ENCODE assay signal across 8 mouse cellular contexts in the genomic region with DNA sequence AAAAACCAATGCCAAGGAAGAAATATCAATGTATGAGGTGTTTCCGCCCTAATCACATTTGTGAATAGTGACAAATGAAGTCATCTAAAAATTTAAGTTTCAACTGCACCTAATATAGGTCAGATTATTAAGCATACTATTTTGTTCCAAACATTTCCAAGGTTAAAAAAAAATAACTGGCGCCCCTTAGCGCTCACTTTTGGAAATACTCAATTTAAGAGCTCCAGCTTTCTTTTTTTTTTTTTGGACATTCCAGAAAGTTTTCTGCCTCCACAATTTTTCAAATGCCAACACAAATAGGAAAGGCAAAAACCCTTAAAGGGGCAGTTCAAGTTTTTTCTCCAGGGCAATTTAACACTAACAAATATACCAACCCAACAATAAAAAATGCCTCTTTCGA. TPM values are rescaled to one million over a fixed set of nuclear protein-coding genes. Genes with fewer than 3 reads are reported as not detected.
DNase-seq lines count a peak whose midpoint lies in the region; ATAC-seq and TF ChIP-seq lines count a peak whose summit lies in the region.

No protein-coding gene starts in this region.

- peak overlapping the region; percentile 79 for H3K4me3 ChIP-seq in heart, adult 2 months
- peak overlapping the region; percentile 81 to 85 for H3K4me3 ChIP-seq in MEL (ENCODE audit: control insufficient read depth in 1 of 2, insufficient read depth in 1 of 2, low read depth in 2 of 2, low read length in 2 of 2)
- H3K4me3 ChIP-seq in heart, embryonic 15.5 days: peak overlapping the region; percentile 83
- peak overlapping the region; percentile 90 for H3K4me3 ChIP-seq in midbrain, embryonic 13.5 days (replicated peaks)

- H3K4me1 ChIP-seq in heart, adult 2 months (ENCODE audit: control insufficient read depth, insufficient read depth, low read length): peaks cover 13% of the 10 kb centered on the region
- H3K4me1 ChIP-seq in MEL (ENCODE audit: control insufficient read depth in 1 of 2, insufficient read depth in 2 of 2, low read length in 2 of 2): peaks cover 6 to 11% of the 10 kb centered on the region in 2 experiments
- H3K4me1 ChIP-seq in heart, embryonic 15.5 days (replicated peaks): peaks cover 17% of the 10 kb centered on the region
- peaks cover 35% of the 10 kb centered on the region for H3K4me1 ChIP-seq in midbrain, embryonic 13.5 days (replicated peaks)

- peak overlapping the region; percentile 44 for H3K4me2 ChIP-seq in heart, embryonic 15.5 days
- H3K4me2 ChIP-seq in midbrain, embryonic 13.5 days (replicated peaks): peak overlapping the region; percentile 62

- TF ChIP-seq RAD21 in MEL (IDR thresholded peaks at IDR 0.05; ENCODE audit: low read depth, low read length): peak; percentile 72

- peak overlapping the region; percentile 100; the same call in 1 of the 2 replicates for H3K9ac ChIP-seq in heart, adult 2 months (ENCODE audit: low read depth, low read length)
- peak overlapping the region; percentile 91 for H3K9ac ChIP-seq in MEL (ENCODE audit: control insufficient read depth, low read depth, low read length, poor library complexity, severe bottlenecking)
- H3K9ac ChIP-seq in heart, embryonic 15.5 days: peak overlapping the region; percentile 99
- peak overlapping the region; percentile 98 for H3K9ac ChIP-seq in midbrain, embryonic 13.5 days (replicated peaks)

- no peaks in the 10 kb centered on the region for H3K27me3 ChIP-seq in heart, adult 2 months (ENCODE audit: control insufficient read depth, insufficient read depth, low read length)
- H3K27me3 ChIP-seq in MEL (ENCODE audit: control insufficient read depth in 1 of 2, insufficient read depth in 2 of 2, low read length in 2 of 2): no peaks in the 10 kb centered on the region
- H3K27me3 ChIP-seq in heart, embryonic 15.5 days: no peaks in the 10 kb centered on the region
- no peaks in the 10 kb centered on the region for H3K27me3 ChIP-seq in midbrain, embryonic 13.5 days

- no peak for TF ChIP-seq POLR2A in heart, adult 2 months (IDR thresholded peaks at IDR 0.05; ENCODE audit: insufficient read depth, low read depth, low read length)
- TF ChIP-seq POLR2A in MEL (IDR thresholded peaks at IDR 0.05; ENCODE audit: control insufficient read depth in 1 of 2, insufficient read depth in 1 of 2, low read depth in 1 of 2, low read length in 2 of 2, poor library complexity in 1 of 2): no peak

- peak; percentile 82 for TF ChIP-seq CTCF in heart, adult 2 months (IDR thresholded peaks at IDR 0.05)
- peak; percentile 16 to 58 (median 32); a peak in 5 of 6 replicates for TF ChIP-seq CTCF in MEL (IDR thresholded peaks at IDR 0.05 in 2 of 3, conservative IDR thresholded peaks at IDR 0.05 in 1 of 3; ENCODE audit: control insufficient read depth in 1 of 3, insufficient read depth in 1 of 3, low read depth in 2 of 3, low read length in 3 of 3, poor library complexity in 1 of 3, severe bottlenecking in 1 of 3)

- no peaks in the 10 kb centered on the region for H3K9me3 ChIP-seq in MEL (replicated peaks; ENCODE audit: insufficient read depth, low read length)
- H3K9me3 ChIP-seq in heart, embryonic 15.5 days (replicated peaks): no peaks in the 10 kb centered on the region
- H3K9me3 ChIP-seq in midbrain, embryonic 13.5 days: no peaks in the 10 kb centered on the region

- peaks cover 2% of the 10 kb centered on the region for H3K79me2 ChIP-seq in heart, adult 2 months (replicated peaks; ENCODE audit: control insufficient read depth, insufficient read depth, low read length)
- H3K79me2 ChIP-seq in MEL (ENCODE audit: control insufficient read depth, insufficient read depth, low read length, poor library complexity): peaks cover 49% of the 10 kb centered on the region

- TF ChIP-seq EP300 in heart, adult 2 months (IDR thresholded peaks at IDR 0.05; ENCODE audit: insufficient read depth, low read depth, low read length): no peak
- TF ChIP-seq EP300 in MEL (IDR thresholded peaks at IDR 0.05; ENCODE audit: low read depth in 1 of 2, low read length in 2 of 2): no peak

- H3K27ac ChIP-seq in heart, adult 2 months: peak overlapping the region; percentile 96
- H3K27ac ChIP-seq in MEL (ENCODE audit: control insufficient read depth, low read depth, low read length): peak overlapping the region; percentile 92; the same call in 1 of the 2 replicates
- peak overlapping the region; percentile 99 for H3K27ac ChIP-seq in heart, embryonic 15.5 days
- H3K27ac ChIP-seq in midbrain, embryonic 13.5 days: peak overlapping the region; percentile 99

- peaks cover 17% of the 10 kb centered on the region for H3K36me3 ChIP-seq in heart, adult 2 months (ENCODE audit: control insufficient read depth, insufficient read depth, low read length)
- H3K36me3 ChIP-seq in MEL (ENCODE audit: control insufficient read depth in 1 of 2, insufficient read depth in 2 of 2, low read length in 2 of 2): peaks cover 0 to 32% of the 10 kb centered on the region in 2 experiments; a peak in 3 of 4 replicates
- no peaks in the 10 kb centered on the region for H3K36me3 ChIP-seq in heart, embryonic 15.5 days
- no peaks in the 10 kb centered on the region for H3K36me3 ChIP-seq in midbrain, embryonic 13.5 days

- ATAC-seq in heart, embryonic 15.5 days (replicated peaks; ENCODE audit: insufficient number of reproducible peaks, insufficient read depth, low FRiP score, low read depth): no peak
- ATAC-seq in midbrain, embryonic 13.5 days: no peak
- no peak for ATAC-seq in frontal cortex, adult (ENCODE audit: low TSS enrichment)

- intact Hi-C loops in heart, adult 2 months (cut with DNase I): loop anchor here (1.0 to 10.0 kb wide), 5 partner anchors 92 to 1152 kb away; no protein-coding TSS in a partner anchor
- intact Hi-C loops in heart, postnatal 25 days (cut with DNase I): loop anchor here (2.0 kb wide), 4 partner anchors 176 to 560 kb away; no protein-coding TSS in a partner anchor

- DNase-seq in heart, adult 2 months: no peak
- no peak for DNase-seq in heart, postnatal 25 days (ENCODE audit: low spot score)
- peak; percentile 73 for DNase-seq in MEL (ENCODE audit: low read depth, low spot score)
- peak; percentile 39 for DNase-seq in embryo, embryonic 10 days (ENCODE audit: low spot score)
- peak; percentile 54 to 64 for DNase-seq in kidney, postnatal 4 days

- WGBS in heart, adult 2 months: under 1% methylated on average over 4 of the region's 4 CpGs
- 1% methylated on average over 4 of the region's 4 CpGs for WGBS in heart, embryonic 15.5 days
- 1% methylated on average over 4 of the region's 4 CpGs for WGBS in midbrain, embryonic 13.5 days

TF ChIP-seq in MEL, 35 proteins besides CTCF, POLR2A, EP300 and RAD21 (continues in another document):
- TF ChIP-seq ZNF384 (IDR thresholded peaks at IDR 0.05; ENCODE audit: low read depth, low read length): peak; percentile 95
- TF ChIP-seq MYB (IDR thresholded peaks at IDR 0.05; ENCODE audit: low read depth, low read length): no peak
- peak; percentile 51 for TF ChIP-seq SMC3 (IDR thresholded peaks at IDR 0.05; ENCODE audit: low read depth, low read length)
- TF ChIP-seq TAL1 (IDR thresholded peaks at IDR 0.05; ENCODE audit: low read length): no peak
- no peak for TF ChIP-seq GABPA (IDR thresholded peaks at IDR 0.05; ENCODE audit: low read depth, low read length)
- TF ChIP-seq BHLHE40 (IDR thresholded peaks at IDR 0.05; ENCODE audit: borderline replicate concordance, low read depth, low read length): no peak
- TF ChIP-seq GATA1 (IDR thresholded peaks at IDR 0.05; ENCODE audit: low read depth, low read length): no peak
- TF ChIP-seq MAZ (IDR thresholded peaks at IDR 0.05; ENCODE audit: low read depth, low read length): no peak
- TF ChIP-seq TCF12 (IDR thresholded peaks at IDR 0.05; ENCODE audit: low read depth, low read length): no peak
- TF ChIP-seq JUND (IDR thresholded peaks at IDR 0.05; ENCODE audit: low read depth, low read length): no peak
- TF ChIP-seq UBTF (IDR thresholded peaks at IDR 0.05; ENCODE audit: borderline replicate concordance, insufficient read depth, low read depth, low read length): no peak
- TF ChIP-seq TBP (IDR thresholded peaks at IDR 0.05; ENCODE audit: low read depth, low read length): no peak
- peak; percentile 75 for TF ChIP-seq SIN3A (IDR thresholded peaks at IDR 0.05; ENCODE audit: low read length)
- TF ChIP-seq HCFC1 (IDR thresholded peaks at IDR 0.05; ENCODE audit: low read depth, low read length): no peak
- TF ChIP-seq NRF1 (IDR thresholded peaks at IDR 0.05; ENCODE audit: insufficient read depth, low read depth, low read length, poor library complexity, severe bottlenecking): no peak
- no peak for TF ChIP-seq NELFE (IDR thresholded peaks at IDR 0.05; ENCODE audit: low read depth, low read length)
- no peak for TF ChIP-seq USF2 (IDR thresholded peaks at IDR 0.05; ENCODE audit: borderline replicate concordance in 1 of 2, insufficient read depth in 1 of 2, low read depth in 1 of 2, low read length in 2 of 2)
- TF ChIP-seq ZMIZ1 (IDR thresholded peaks at IDR 0.05; ENCODE audit: low read depth, low read length): no peak
- no peak for TF ChIP-seq RCOR1 (IDR thresholded peaks at IDR 0.05; ENCODE audit: low read depth, low read length)
- no peak for TF ChIP-seq MEF2A (IDR thresholded peaks at IDR 0.05; ENCODE audit: extremely low read depth, insufficient replicate concordance, low read depth, low read length, poor library complexity, severe bottlenecking)
- TF ChIP-seq ETS1 (IDR thresholded peaks at IDR 0.05; ENCODE audit: low read depth, low read length): no peak
- no peak for TF ChIP-seq ZKSCAN1 (IDR thresholded peaks at IDR 0.05; ENCODE audit: low read depth, low read length)
- TF ChIP-seq KAT2A (conservative IDR thresholded peaks at IDR 0.05; ENCODE audit: low read depth, low read length): no peak
- TF ChIP-seq MAFK (IDR thresholded peaks at IDR 0.05; ENCODE audit: borderline replicate concordance, low read depth, low read length): no peak
- TF ChIP-seq POLR2AphosphoS5 (IDR thresholded peaks at IDR 0.05; ENCODE audit: borderline replicate concordance, low read depth, low read length): no peak
- TF ChIP-seq E2F4 (IDR thresholded peaks at IDR 0.05; ENCODE audit: borderline replicate concordance, low read depth, low read length): no peak
- no peak for TF ChIP-seq POLR2AphosphoS2 (IDR thresholded peaks at IDR 0.05; ENCODE audit: low read length)
- TF ChIP-seq USF1 (IDR thresholded peaks at IDR 0.05; ENCODE audit: low read depth, low read length): no peak

RNA-seq across cellular contexts. Expression of a gene that starts 2.5 kb away (rescaled TPM):
- 100 to 1,000 TPM; 469 to 514 TPM for total RNA-seq in heart, adult 2 months (2021)
- polyA plus RNA-seq in heart, adult 2 months (2012; rRNA removed): 342 and 549 TPM in 2 replicates
- 100 to 1,000 TPM; 444 to 447 TPM for total RNA-seq in heart, postnatal 25 days (2021)
- total RNA-seq in MEL (2012; rRNA removed): 58.4 and 61.5 TPM in 2 replicates
- polyA plus RNA-seq in MEL (2012; ENCODE audit: insufficient read depth in 1 of 2, insufficient read length in 2 of 2, low read depth in 1 of 2, low replicate concordance in 2 of 2, missing spikeins in 1 of 2): 1,000 to 10,000 TPM in 1 of 2 experiments, 100 to 1,000 TPM in 1; 128 to 1,938 TPM
- polyA plus RNA-seq in heart, embryonic 15.5 days (2015; fragmentation: Nextera tagmentation; extraction: Ambion mirVana): 34.3 and 43.3 TPM in 2 replicates
- polyA plus RNA-seq in midbrain, embryonic 13.5 days (2015; fragmentation: Nextera tagmentation; extraction: Ambion mirVana): 42.5 and 47.9 TPM in 2 replicates

Comparison
In these comparisons a context has a peak if more than half of its experiments do, and no peak if none do; other contexts are left out.
1. DNase-seq: peak in MEL (single experiment), embryo, embryonic 10 days (single experiment) and kidney, postnatal 4 days (2 of 2); none in heart, adult 2 months (0 of 2) and heart, postnatal 25 days (single experiment).
2. Peak in every context shown above with its lines, with median percentiles within 50 percentile points of each other: H3K27ac ChIP-seq, H3K4me3 ChIP-seq and H3K9ac ChIP-seq.